Mouse (Mus musculus) forelimb bud, embryonic 11.5 days (tissue): ENCODE measurements around the gene Srl.
"Not testable (repeated sequence)": the region's sequence is repeated elsewhere in the genome, so short reads cannot be mapped to it uniquely, and the experiment has no call there.

Source experiments
- DNase-seq: peaks from one replicate; pipeline ENCODE4 v3.0.0-alpha.2; 2012; ENCODE audit warnings: low read depth, low spot score

Srl gene

GRCm38 (mm10) chr16:4552829-4553550, 11.4 kb upstream of the Srl start:
- DNase-seq = peak; percentile 83

DNA sequence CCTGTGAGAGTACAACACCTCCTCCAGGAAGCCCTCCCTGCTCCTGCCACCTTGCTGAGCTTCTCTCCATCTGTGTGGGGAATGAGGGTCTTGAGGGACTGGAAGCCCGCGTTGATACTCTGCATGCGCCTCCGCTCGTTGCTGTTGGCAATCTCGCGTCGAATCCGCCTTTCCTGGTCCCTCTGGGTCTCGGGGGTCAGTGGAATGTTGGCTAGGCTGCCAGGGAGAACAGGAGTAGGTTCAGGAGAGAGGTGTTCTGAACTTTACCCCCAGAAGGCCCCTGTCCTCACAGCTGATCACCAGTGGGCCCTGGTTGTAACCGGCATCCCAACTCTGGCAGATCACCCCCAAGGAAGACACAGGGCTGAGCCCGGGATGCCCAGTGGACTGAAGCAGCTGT, 10.3 kb upstream of the Srl start:
- DNase-seq = no peak

- DNase-seq = peak; percentile 73
These were observed 9.4 kb upstream of the Srl start for GRCm38 (mm10) chr16:4551056-4551455.

DNA sequence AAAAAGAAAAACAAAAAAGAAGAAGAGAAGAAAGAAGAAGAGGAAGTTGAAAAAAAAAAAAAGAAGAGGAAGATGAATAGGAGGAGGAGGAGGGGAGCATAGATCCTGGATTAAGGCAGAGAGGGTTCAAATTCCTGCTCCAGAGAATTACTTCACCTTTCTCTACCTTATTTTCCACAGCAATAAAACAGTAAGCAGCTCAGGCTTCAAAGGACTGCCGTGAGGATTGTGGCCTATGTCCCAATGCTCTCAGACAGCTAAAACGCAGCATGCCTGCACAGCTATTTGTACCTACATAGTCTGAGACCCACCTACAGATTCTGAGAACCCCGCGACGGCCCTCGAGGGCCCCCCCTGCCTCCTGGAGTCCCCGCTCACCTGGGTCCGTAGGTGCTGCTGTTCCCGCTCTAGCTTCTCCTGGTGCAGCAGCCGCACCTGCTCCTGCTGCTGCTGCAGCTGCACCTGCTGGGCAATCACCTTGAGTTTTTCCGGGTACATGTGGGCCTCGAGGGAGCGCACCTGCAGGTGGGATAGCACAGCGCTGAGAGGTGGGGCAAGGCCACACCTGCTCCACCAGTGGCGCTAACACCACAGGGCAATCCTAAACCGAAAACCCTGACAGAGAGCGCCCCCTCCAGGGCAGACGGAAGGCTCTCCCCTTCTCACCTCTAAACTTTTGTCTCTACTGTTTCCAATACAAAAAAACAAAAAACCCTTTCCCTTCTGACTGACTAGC, 7.5 kb upstream of the Srl start:
- no peak for DNase-seq

DNA sequence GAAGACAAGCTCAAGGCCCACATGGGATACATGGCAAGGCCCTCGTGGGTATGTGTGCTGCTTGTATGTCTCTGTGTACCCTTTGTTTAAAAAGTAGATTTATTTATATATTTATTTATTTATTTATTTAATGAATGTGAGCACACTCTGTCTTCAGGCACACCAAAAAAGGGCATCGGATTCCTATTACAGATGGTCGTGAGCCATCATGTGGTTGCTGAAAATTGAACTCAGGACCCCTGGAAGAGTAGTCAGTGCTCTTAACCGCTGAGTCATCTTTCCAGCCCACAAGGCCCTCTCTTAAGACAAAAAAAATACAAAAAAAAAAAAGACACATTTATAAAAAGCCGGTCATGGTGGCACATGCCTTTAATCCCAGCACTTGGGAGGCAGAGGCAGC, 6.0 kb upstream of the Srl start:
- no peak for DNase-seq

- DNase-seq = no peak
These were observed 5.2 kb upstream of the Srl start for GRCm38 (mm10) chr16:4546838-4547237.

- DNase-seq = no peak
These were observed 3.2 kb upstream of the Srl start for GRCm38 (mm10) chr16:4544845-4545244.

GRCm38 (mm10) chr16:4543266-4543665, 1.6 kb upstream of the Srl start:
- no peak for DNase-seq

DNA sequence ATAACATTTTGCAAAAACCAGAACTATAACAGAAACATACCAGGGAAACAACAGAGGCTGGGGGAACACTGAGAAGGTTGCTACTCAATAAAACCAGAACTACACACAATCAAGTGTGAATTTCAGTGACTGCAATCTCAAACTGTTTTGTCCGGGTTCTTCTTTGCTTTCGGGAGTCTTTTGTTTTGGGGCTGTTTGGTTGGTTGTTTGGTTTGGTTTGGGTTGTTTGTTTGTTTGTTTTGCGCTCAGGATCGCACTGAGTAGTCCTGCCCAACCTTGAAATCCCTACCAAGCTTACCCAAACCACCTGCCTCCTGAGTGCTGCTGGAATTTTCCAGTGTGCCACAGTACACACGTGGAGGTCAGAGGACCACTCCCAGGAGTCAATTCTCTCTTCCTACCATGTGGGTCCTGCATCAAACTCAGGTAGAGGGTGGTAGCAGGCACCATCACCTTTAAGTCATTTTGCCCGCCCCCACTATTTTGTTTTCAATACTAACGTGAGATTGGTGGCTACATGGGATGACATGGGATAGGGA, 689 bp upstream of the Srl start:
- no peak for DNase-seq

- DNase-seq = no peak
These were observed 583 bp downstream of the Srl start for GRCm38 (mm10) chr16:4541033-4541432.

- no peak for DNase-seq
These were observed 1.4 kb downstream of the Srl start for GRCm38 (mm10) chr16:4540064-4540775.

DNA sequence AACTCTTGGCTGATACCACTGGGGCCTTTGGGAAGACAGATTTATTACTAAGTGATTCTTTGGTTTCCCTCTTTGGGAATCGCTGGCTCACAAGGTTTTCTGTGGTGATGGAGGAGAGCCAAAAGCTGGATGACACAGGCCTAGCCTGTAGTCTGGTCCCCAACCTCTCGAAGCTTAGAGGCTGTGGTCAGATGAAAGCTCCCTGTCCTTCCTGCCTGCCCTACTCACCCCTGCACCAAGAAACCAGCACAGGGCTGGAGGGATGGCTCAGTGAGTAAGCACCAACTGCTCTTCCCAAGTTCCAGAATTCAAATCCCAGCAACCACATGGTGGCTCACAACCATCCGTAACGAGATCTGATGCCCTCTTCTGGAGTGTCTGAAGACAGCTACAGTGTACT, 2.1 kb downstream of the Srl start:
- DNase-seq = no peak

DNA sequence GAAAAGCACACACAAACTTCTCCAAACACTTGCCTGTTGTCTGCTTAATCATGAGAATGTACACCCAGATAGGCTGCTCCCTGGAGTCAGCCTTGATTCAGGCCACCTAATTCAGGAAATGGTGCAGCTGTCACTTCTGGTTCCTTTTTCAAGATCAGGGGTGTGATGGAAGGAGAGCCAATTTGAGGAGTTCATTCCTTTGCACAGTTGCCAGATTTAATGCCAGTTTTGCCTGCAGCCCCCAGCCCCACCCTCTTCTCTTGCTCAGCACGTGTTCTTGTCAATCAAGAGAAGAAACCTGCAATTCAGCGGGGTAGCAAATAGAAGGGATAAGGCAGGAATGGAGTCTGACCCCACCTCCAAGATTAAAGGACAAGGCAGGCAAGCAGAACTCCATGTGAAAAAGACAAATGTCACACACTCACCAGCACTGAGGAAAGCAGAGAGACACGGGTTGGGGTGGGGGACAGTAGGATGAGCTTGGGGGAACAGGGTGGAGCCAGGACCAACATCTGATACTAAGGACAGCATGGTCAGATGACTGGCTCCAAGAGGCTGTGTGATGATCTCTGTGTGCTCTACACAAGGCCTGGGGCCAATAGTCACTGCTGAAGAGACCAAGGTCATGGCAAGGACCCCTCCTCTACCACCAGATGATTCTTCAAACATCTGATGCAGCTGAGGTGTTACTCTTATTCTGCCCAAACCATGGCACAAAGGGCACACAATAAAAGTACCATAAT, 3.8 kb downstream of the Srl start:
- no peak for DNase-seq

- not testable (repeated sequence) for DNase-seq
These were observed 14.2 kb downstream of the Srl start for GRCm38 (mm10) chr16:4527373-4527772.

- no peak for DNase-seq
These were observed 18.2 kb downstream of the Srl start for GRCm38 (mm10) chr16:4523313-4524004.

GRCm38 (mm10) chr16:4522879-4523278, 18.7 kb downstream of the Srl start:
- no peak for DNase-seq

DNA sequence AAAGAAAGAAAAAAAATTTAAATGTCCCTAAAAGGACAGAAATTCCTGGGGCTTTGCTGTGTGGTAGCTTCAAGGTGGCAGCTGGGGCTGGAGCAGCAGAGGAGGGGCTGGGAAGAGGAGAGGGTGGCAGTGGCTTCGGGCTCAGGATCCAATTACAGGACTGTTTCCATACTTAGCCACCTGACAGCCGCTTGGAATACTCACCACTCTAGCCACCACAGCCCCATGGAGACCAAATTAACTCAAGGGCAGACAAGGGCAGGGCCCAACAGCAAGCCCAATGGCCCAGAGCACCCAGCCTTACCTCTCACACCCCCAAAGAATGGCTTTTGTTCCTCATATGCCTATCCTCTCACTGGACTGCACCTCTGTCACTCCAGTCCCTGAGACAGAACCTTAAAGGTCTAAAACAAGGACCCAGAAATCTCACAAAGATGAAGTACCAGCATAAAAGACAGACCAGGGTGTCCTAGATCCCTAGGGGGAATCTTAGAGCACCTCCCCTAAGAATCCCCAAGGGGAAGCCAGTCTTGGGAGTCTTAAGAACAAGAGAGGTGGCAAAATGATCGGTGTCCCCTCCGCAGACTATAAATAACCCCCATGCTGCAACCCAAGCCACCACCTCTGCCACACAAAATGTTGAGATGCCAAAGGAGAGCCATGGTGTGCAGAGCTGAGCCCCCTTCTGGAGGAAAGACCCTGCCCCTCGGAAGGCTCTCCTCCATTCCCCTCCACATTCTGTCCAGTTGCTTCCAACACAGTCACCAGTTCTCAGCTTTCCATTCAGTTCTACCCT, 19.7 kb downstream of the Srl start:
- peak; percentile 35 for DNase-seq

GRCm38 (mm10) chr16:4521074-4521667, 20.4 kb downstream of the Srl start:
- DNase-seq = no peak

DNA sequence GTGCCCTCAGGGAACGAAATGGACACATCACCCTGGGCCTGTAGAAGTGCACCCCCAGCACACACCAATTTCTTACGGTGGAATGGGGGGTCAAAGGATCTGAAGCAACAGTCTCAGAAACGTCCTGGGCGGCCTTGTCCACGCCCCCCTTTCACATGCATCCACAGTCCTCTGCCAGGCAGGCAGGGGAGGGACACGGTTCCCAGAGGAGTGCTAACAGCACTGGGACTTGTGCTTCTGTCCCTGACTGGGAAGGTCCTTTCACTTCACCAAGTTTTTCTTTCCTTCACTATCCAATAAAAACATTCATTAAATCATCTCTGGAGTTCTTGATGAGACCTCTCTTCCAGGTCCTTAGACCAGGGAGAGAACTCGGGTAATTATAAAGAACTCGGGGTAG, 20.9 kb downstream of the Srl start:
- no peak for DNase-seq

DNA sequence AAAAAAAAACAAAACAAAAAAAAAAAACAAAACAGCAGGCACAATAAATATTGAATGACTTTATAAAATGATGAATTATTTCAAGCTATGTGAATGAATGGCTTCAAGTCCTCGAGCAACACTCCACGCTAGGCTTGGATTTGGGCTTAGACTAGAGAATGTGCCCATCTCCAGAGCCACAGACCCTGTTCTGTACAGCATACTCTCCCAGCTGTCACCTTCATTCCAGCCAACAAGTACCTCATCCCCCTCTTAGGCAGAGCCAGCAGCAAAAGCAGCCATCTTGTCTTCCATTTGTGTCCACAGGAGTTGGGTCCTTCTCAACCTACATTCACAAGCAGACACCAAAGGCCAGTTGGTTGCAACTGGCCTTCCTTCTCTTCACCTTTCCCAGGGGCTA, 21.8 kb downstream of the Srl start:
- no peak for DNase-seq
